Mouse (Mus musculus) gastrocnemius, postnatal 25 days (tissue): ENCODE data around the gene Trip4. TPM values are rescaled to one million over a fixed set of nuclear protein-coding genes. Genes with fewer than 3 reads are reported as not detected.
"Not testable (repeated sequence)": the region's sequence is repeated elsewhere in the genome, so short reads cannot be mapped to it uniquely, and the experiment has no call there.

ENCODE experiments used
- DNase-seq: peaks from one replicate; pipeline ENCODE4 v3.0.0; 2022
- total RNA-seq, 2 experiments: library from RNA; stranded (reverse); gene quantifications; 1 replicate in 1 of 2; 2 replicates in 1 of 2; pipeline ENCODE4 v1.2.3; 2021

The Trip4 gene
- total RNA-seq, 2 experiments from 2014 or later: 11.8 to 13.1 TPM

- no peak for DNase-seq
These were observed 115.1 kb downstream of the Trip4 start for GRCm38 (mm10) chr9:65793506-65793905.

GRCm38 (mm10) chr9:65793086-65793485, 115.5 kb downstream of the Trip4 start:
- DNase-seq: no peak

GRCm38 (mm10) chr9:65791846-65792245, 116.7 kb downstream of the Trip4 start:
- DNase-seq: no peak

- no peak for DNase-seq
These were observed 117.5 kb downstream of the Trip4 start for GRCm38 (mm10) chr9:65791106-65791505.

GRCm38 (mm10) chr9:65789788-65790187, 118.8 kb downstream of the Trip4 start:
- no peak for DNase-seq

GRCm38 (mm10) chr9:65788556-65788955, 120.0 kb downstream of the Trip4 start:
- DNase-seq: no peak

GRCm38 (mm10) chr9:65787829-65788344, 120.7 kb downstream of the Trip4 start:
- no peak for DNase-seq

- no peak for DNase-seq
These were observed 121.5 kb downstream of the Trip4 start for GRCm38 (mm10) chr9:65786885-65787787.

- DNase-seq: no peak
These were observed 122.7 kb downstream of the Trip4 start for GRCm38 (mm10) chr9:65785772-65786368.

- not testable (repeated sequence) for DNase-seq
These were observed 129.0 kb downstream of the Trip4 start for GRCm38 (mm10) chr9:65779619-65780018.

Other genes starting within 250 kb of the Trip4 start
- 100 to 1,000 TPM; 231 to 232 TPM for gene Oaz2, start 240.8 kb downstream of the Trip4 start, total RNA-seq
- 10 to 100 TPM; 15.1 to 20.6 TPM for gene Zfp609, start 81.2 kb downstream of the Trip4 start, total RNA-seq
- gene Pclaf, start 18.6 kb downstream of the Trip4 start, total RNA-seq: under 1 TPM; 0.28 to 0.94 TPM
- 1 to 10 TPM; 6.8 to 7.3 TPM for gene Csnk1g1, start 130 bp upstream of the Trip4 start, total RNA-seq
- gene Ppib, start 151.4 kb upstream of the Trip4 start, total RNA-seq: 10 to 100 TPM; 50.9 to 69.2 TPM
- under 1 TPM; 0.18 to 0.21 TPM for gene Snx22, start 160.9 kb upstream of the Trip4 start, total RNA-seq
- 10 to 100 TPM; 14.0 to 16.7 TPM for gene Snx1, start 217.8 kb upstream of the Trip4 start, total RNA-seq
- 10 to 100 TPM; 42.1 to 47.7 TPM for gene Ciao2a, start 217.8 kb upstream of the Trip4 start, total RNA-seq
- gene Dapk2, start 249.4 kb upstream of the Trip4 start, total RNA-seq: 10 to 100 TPM; 25.7 to 27.9 TPM